Mouse (Mus musculus): Measurements from ENCODE around the gene Cacna2d4. TPM values are rescaled to one million over a fixed set of nuclear protein-coding genes. Genes with fewer than 3 reads are reported as not detected.

Gene Cacna2d4
- polyA plus RNA-seq, 1 experiment from 2014 or later: not detected

GRCm38 (mm10) chr6:119224451-119225195 lies 11.7 kb upstream of the Cacna2d4 start:
- Histone ChIP-seq H3K9ac (no peak overlapping the region), H3K27me3 (no peaks in the 10 kb centered on the region), H3K4me2 (no peak overlapping the region), H3K36me3 (no peaks in the 10 kb centered on the region), H3K4me1 (replicated peaks) (no peaks in the 10 kb centered on the region), H3K27ac (no peak overlapping the region), H3K9me3 (replicated peaks) (no peaks in the 10 kb centered on the region), H3K4me3 (replicated peaks) (no peak overlapping the region)
- ATAC-seq (ENCODE audit: low read depth) (no peak), DNase-seq (no peak)
- WGBS (ENCODE audit: insufficient replicate concordance): 72% methylated on average over 13 of the region's 13 CpGs

GRCm38 (mm10) chr6:119225226-119225625 lies 11.1 kb upstream of the Cacna2d4 start:
- WGBS (ENCODE audit: insufficient replicate concordance): 70% methylated on average over 12 of the region's 12 CpGs
- no peak for ATAC-seq (ENCODE audit: low read depth)

GRCm38 (mm10) chr6:119225731-119226130 lies 10.6 kb upstream of the Cacna2d4 start:
- H3K9ac ChIP-seq: no peak overlapping the region
- no peak for ATAC-seq (ENCODE audit: low read depth)
- no peaks in the 10 kb centered on the region for H3K36me3 ChIP-seq
- H3K27ac ChIP-seq: no peak overlapping the region
- no peak overlapping the region for H3K4me2 ChIP-seq
- no peak overlapping the region for H3K4me3 ChIP-seq (replicated peaks)
- no peaks in the 10 kb centered on the region for H3K27me3 ChIP-seq
- WGBS (ENCODE audit: insufficient replicate concordance): 72% methylated on average over 6 of the region's 6 CpGs
- H3K4me1 ChIP-seq (replicated peaks): no peaks in the 10 kb centered on the region
- DNase-seq: no peak
- H3K9me3 ChIP-seq (replicated peaks): no peaks in the 10 kb centered on the region

More at GRCm38 (mm10) chr6:119225226-119225625, 11.1 kb upstream of the Cacna2d4 start:
- no peak overlapping the region for H3K4me3 ChIP-seq (replicated peaks)
- no peak overlapping the region for H3K9ac ChIP-seq
- no peak for DNase-seq
- no peaks in the 10 kb centered on the region for H3K4me1 ChIP-seq (replicated peaks)
- H3K36me3 ChIP-seq: no peaks in the 10 kb centered on the region
- H3K9me3 ChIP-seq (replicated peaks): no peaks in the 10 kb centered on the region
- H3K27me3 ChIP-seq: no peaks in the 10 kb centered on the region
- no peak overlapping the region for H3K27ac ChIP-seq
- no peak overlapping the region for H3K4me2 ChIP-seq

GRCm38 (mm10) chr6:119227001-119227400 lies 9.3 kb upstream of the Cacna2d4 start:
- Histone ChIP-seq H3K27me3 (no peaks in the 10 kb centered on the region), H3K4me3 (replicated peaks) (no peak overlapping the region), H3K27ac (no peak overlapping the region), H3K9me3 (replicated peaks) (no peaks in the 10 kb centered on the region), H3K4me1 (replicated peaks) (no peaks in the 10 kb centered on the region), H3K4me2 (no peak overlapping the region), H3K36me3 (no peaks in the 10 kb centered on the region), H3K9ac (no peak overlapping the region)
- WGBS (ENCODE audit: insufficient replicate concordance): 60% methylated on average over 8 of the region's 8 CpGs
- ATAC-seq (ENCODE audit: low read depth) (no peak), DNase-seq (no peak)

DNA sequence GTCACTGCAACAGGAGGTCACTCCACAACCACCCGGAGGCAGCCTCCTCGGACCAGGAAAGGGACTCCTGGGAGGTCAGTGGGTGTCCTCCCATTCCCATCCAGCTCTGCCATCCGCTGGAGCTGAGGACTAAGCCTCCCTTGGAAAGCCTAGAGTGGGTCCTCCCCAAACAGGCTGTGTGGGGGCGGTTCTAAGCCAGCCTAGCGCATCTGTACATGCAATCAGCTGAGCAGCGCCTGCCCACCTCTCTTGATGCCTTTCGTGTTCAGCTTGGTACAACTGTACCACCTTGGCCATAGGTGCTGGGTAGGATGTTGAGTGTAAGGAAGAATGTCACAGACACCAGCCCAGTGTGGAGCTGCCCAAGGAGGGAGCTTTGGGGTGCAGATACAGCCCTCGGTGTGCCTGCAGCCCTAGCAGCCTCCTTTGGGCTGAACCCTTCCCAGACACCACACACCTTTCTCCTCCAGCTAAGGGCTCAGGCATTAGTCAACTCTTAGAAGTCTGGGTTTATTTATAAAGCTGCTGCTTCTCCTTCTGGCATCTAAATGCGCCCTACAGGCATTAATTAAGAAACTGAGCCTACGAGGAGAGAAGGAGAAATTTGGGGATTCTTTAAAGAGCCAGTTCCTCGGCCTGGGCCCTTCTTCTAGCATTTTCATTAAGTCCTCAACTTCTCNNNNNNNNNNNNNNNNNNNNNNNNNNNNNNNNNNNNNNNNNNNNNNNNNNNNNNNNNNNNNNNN lies 7.3 kb upstream of the Cacna2d4 start:
- Histone ChIP-seq H3K9ac (no peak overlapping the region), H3K27me3 (no peaks in the 10 kb centered on the region), H3K36me3 (no peaks in the 10 kb centered on the region), H3K4me2 (no peak overlapping the region), H3K4me3 (replicated peaks) (no peak overlapping the region), H3K27ac (no peak overlapping the region), H3K9me3 (replicated peaks) (no peaks in the 10 kb centered on the region), H3K4me1 (replicated peaks) (no peaks in the 10 kb centered on the region)
- ATAC-seq (ENCODE audit: low read depth) (no peak), DNase-seq (no peak)
- WGBS (ENCODE audit: insufficient replicate concordance): 71% methylated on average over 11 of the region's 11 CpGs

GRCm38 (mm10) chr6:119233066-119233465 lies 3.3 kb upstream of the Cacna2d4 start:
- Histone ChIP-seq H3K9ac (no peak overlapping the region), H3K27me3 (no peaks in the 10 kb centered on the region), H3K4me3 (replicated peaks) (no peak overlapping the region), H3K9me3 (replicated peaks) (no peaks in the 10 kb centered on the region), H3K4me1 (replicated peaks) (no peaks in the 10 kb centered on the region), H3K27ac (no peak overlapping the region), H3K4me2 (no peak overlapping the region), H3K36me3 (no peaks in the 10 kb centered on the region)
- 44% methylated on average over 3 of the region's 3 CpGs for WGBS (ENCODE audit: insufficient replicate concordance)
- ATAC-seq (ENCODE audit: low read depth) (no peak), DNase-seq (no peak)

- DNase-seq: no peak
- WGBS (ENCODE audit: insufficient replicate concordance): 65% methylated on average over 5 of the region's 5 CpGs
Measured at GRCm38 (mm10) chr6:119235441-119235840, 885 bp upstream of the Cacna2d4 start.

GRCm38 (mm10) chr6:119237427-119237989 lies 1.2 kb downstream of the Cacna2d4 start:
- Histone ChIP-seq H3K9ac (no peak overlapping the region), H3K4me3 (replicated peaks) (no peak overlapping the region), H3K27ac (no peak overlapping the region), H3K27me3 (0 out of 2 replicates have a peak, but pooled peaks cover 5% of the 10 kb centered on the region), H3K36me3 (no peaks in the 10 kb centered on the region), H3K4me2 (no peak overlapping the region), H3K9me3 (replicated peaks) (no peaks in the 10 kb centered on the region), H3K4me1 (replicated peaks) (no peaks in the 10 kb centered on the region)
- no peak for ATAC-seq (ENCODE audit: low read depth)
- WGBS (ENCODE audit: insufficient replicate concordance): 53% methylated on average over 8 of the region's 8 CpGs
- DNase-seq: no peak

More at GRCm38 (mm10) chr6:119235441-119235840, 885 bp upstream of the Cacna2d4 start:
- H3K9ac ChIP-seq: no peak overlapping the region
- no peak for ATAC-seq (ENCODE audit: low read depth)
- H3K27me3 ChIP-seq: no peaks in the 10 kb centered on the region
- H3K4me1 ChIP-seq (replicated peaks): no peaks in the 10 kb centered on the region
- no peaks in the 10 kb centered on the region for H3K9me3 ChIP-seq (replicated peaks)
- no peak overlapping the region for H3K4me2 ChIP-seq
- no peak overlapping the region for H3K27ac ChIP-seq
- H3K4me3 ChIP-seq (replicated peaks): no peak overlapping the region
- H3K36me3 ChIP-seq: no peaks in the 10 kb centered on the region

GRCm38 (mm10) chr6:119239341-119240005 lies 3.1 kb downstream of the Cacna2d4 start:
- 0 out of 2 replicates have a peak, but pooled peaks cover 5% of the 10 kb centered on the region for H3K27me3 ChIP-seq
- ATAC-seq (ENCODE audit: low read depth) (no peak), DNase-seq (no peak)
- H3K4me1 ChIP-seq (replicated peaks): no peaks in the 10 kb centered on the region
- no peak overlapping the region for H3K27ac ChIP-seq
- no peak overlapping the region for H3K9ac ChIP-seq
- H3K4me2 ChIP-seq: no peak overlapping the region
- no peaks in the 10 kb centered on the region for H3K36me3 ChIP-seq
- WGBS (ENCODE audit: insufficient replicate concordance): 69% methylated on average over 5 of the region's 5 CpGs
- H3K9me3 ChIP-seq (replicated peaks): no peaks in the 10 kb centered on the region
- H3K4me3 ChIP-seq (replicated peaks): no peak overlapping the region

GRCm38 (mm10) chr6:119240256-119240655 lies 3.9 kb downstream of the Cacna2d4 start:
- Histone ChIP-seq H3K9me3 (replicated peaks) (no peaks in the 10 kb centered on the region), H3K27me3 (0 out of 2 replicates have a peak, but pooled peaks cover 5% of the 10 kb centered on the region), H3K27ac (no peak overlapping the region), H3K36me3 (no peaks in the 10 kb centered on the region), H3K9ac (no peak overlapping the region), H3K4me3 (replicated peaks) (no peak overlapping the region), H3K4me1 (replicated peaks) (no peaks in the 10 kb centered on the region), H3K4me2 (no peak overlapping the region)
- WGBS (ENCODE audit: insufficient replicate concordance): 54% methylated on average over 7 of the region's 7 CpGs
- DNase-seq: no peak
- ATAC-seq (ENCODE audit: low read depth): no peak
